Mouse (Mus musculus) urinary bladder, postnatal 14 days (tissue): ENCODE results near the gene Card6.

Source experiments
- DNase-seq: peaks from one replicate; pipeline ENCODE4 v3.0.0; 2021; ENCODE audit warnings: low spot score

Gene Card6

DNA sequence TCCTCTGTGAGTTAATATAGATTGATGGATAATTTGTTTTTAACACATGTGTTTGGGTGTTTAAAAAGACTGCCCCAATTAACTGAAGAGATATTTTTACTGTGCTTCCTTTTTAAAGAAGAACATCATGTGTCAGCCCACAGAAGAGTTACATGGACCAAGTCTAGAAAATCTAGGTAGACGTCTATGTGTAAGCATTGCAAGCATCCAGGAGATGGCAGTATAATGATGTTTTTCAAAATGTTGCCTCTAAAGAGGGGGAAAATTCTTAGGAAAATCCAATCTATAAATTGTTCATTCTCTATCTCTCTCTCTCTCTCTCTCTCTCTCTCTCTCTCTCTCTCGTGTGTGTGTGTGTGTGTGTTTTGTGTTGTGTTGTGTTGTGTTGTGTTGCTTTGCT is 22.2 kb downstream of the Card6 start:
- no peak for DNase-seq

- DNase-seq = no peak
These were observed 27.1 kb downstream of the Card6 start for GRCm38 (mm10) chr15:5081235-5081634.

GRCm38 (mm10) chr15:5068801-5069518 is 39.4 kb downstream of the Card6 start:
- peak; percentile 47 for DNase-seq

DNA sequence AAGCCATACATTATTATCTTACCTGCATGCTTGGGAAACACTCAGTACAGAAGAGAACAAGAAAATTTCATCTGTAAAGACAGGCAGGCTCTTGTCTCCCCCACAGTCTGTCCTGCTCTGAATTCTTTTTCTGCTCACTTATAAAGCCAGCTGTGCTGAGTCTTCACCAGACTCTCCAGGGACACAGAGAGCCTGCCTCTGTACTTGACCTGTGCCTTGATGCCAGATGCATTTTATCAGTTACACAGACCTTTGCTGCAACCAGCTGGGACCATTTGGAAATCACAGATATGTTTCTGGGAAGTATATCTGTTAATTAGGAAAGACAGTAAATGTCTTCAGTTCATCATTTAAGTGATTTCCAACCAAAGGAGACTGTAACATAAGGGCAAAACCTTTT is 44.7 kb downstream of the Card6 start, which contains the start of gene C7:
Gene C7, minus strand, starts transcription at position 106 of the 400 bp plus-strand sequence.
- DNase-seq = peak; percentile 8
